Mouse (Mus musculus) heart, adult 8-10 months (tissue): ENCODE measurements around the gene Il4ra. TPM values are rescaled to one million over a fixed set of nuclear protein-coding genes. Genes with fewer than 3 reads are reported as not detected.

Experiments used
- DNase-seq: peaks from one replicate; pipeline ENCODE4 v3.0.0; 2022; ENCODE audit warnings: low spot score
- total RNA-seq, 4 experiments: library from RNA; stranded (reverse); gene quantifications; 2 replicates each; pipeline ENCODE4 v1.2.4; 2022

Gene Il4ra
- total RNA-seq, 4 experiments from 2014 or later = 11.1 to 16.8 (median 13.5) TPM

- DNase-seq = no peak
These were observed 47.6 kb downstream of the Il4ra start for GRCm38 (mm10) chr7:125599373-125599973.

GRCm38 (mm10) chr7:125600136-125600535 lies 48.2 kb downstream of the Il4ra start:
- DNase-seq = no peak

- no peak for DNase-seq
These were observed 48.8 kb downstream of the Il4ra start for GRCm38 (mm10) chr7:125600612-125601279.

- DNase-seq = no peak
These were observed 49.4 kb downstream of the Il4ra start for GRCm38 (mm10) chr7:125601280-125601670.

- DNase-seq = no peak
These were observed 50.0 kb downstream of the Il4ra start for GRCm38 (mm10) chr7:125601821-125602448.

- DNase-seq = no peak
These were observed 51.3 kb downstream of the Il4ra start, which contains the start of gene Il21r for GRCm38 (mm10) chr7:125603185-125603631. Il21r (plus strand) TSS chr7:125603429.

GRCm38 (mm10) chr7:125604362-125605319 lies 52.7 kb downstream of the Il4ra start:
- DNase-seq = no peak

GRCm38 (mm10) chr7:125605725-125606139 lies 53.8 kb downstream of the Il4ra start:
- DNase-seq = no peak

- no peak for DNase-seq
These were observed 54.6 kb downstream of the Il4ra start for GRCm38 (mm10) chr7:125606265-125607164.

- no peak for DNase-seq
These were observed 55.7 kb downstream of the Il4ra start for GRCm38 (mm10) chr7:125607384-125608182.

GRCm38 (mm10) chr7:125608183-125608688 lies 56.3 kb downstream of the Il4ra start:
- DNase-seq = no peak

GRCm38 (mm10) chr7:125613579-125613978 lies 61.7 kb downstream of the Il4ra start:
- no peak for DNase-seq

- DNase-seq = no peak
These were observed 63.5 kb downstream of the Il4ra start for GRCm38 (mm10) chr7:125615453-125615852.

GRCm38 (mm10) chr7:125618016-125618415 lies 66.1 kb downstream of the Il4ra start:
- DNase-seq = no peak

GRCm38 (mm10) chr7:125620077-125620476 lies 68.2 kb downstream of the Il4ra start:
- DNase-seq = no peak

GRCm38 (mm10) chr7:125622741-125623685 lies 71.1 kb downstream of the Il4ra start:
- no peak for DNase-seq

GRCm38 (mm10) chr7:125625219-125625618 lies 73.3 kb downstream of the Il4ra start:
- DNase-seq = no peak

- DNase-seq = no peak
These were observed 73.9 kb downstream of the Il4ra start for GRCm38 (mm10) chr7:125625829-125626228.
